Mouse (Mus musculus) intestine, postnatal 0 days (tissue): ENCODE results near the gene N4bp2l1. TPM values are rescaled to one million over a fixed set of nuclear protein-coding genes. Genes with fewer than 3 reads are reported as not detected.

Experiments used
- ATAC-seq: fragments of 200-750 bp; cut with Nextera tagmentation; 2 replicates; pipeline ENCODE4 v1.8.0; 2017; ENCODE audit warnings: mild to moderate bottlenecking, moderate TSS enrichment, moderate library complexity
- H3K27ac ChIP-seq: fragments of 300-500 bp; sonication (generic); 2 replicates; pipeline ENCODE4 v1.5.1; 2014; ENCODE audit warnings: mild to moderate bottlenecking, low read depth, low read length, moderate library complexity
- H3K27me3 ChIP-seq: fragments of 300-500 bp; sonication (generic); replicated peaks from 2 replicates; pipeline ENCODE4 v1.6.1; 2014; ENCODE audit warnings: low read length, mixed read lengths; ENCODE audit not compliant: control insufficient read depth, insufficient read depth
- H3K36me3 ChIP-seq: fragments of 300-500 bp; sonication (generic); 2 replicates; pipeline ENCODE4 v1.6.1; 2014; ENCODE audit warnings: mild to moderate bottlenecking, moderate library complexity; ENCODE audit not compliant: control insufficient read depth, insufficient read depth
- H3K4me1 ChIP-seq: fragments of 300-500 bp; sonication (generic); replicated peaks from 2 replicates; pipeline ENCODE4 v1.6.1; 2014; ENCODE audit warnings: antibody characterized with exemption, low read length, mixed read lengths; ENCODE audit not compliant: control insufficient read depth, insufficient read depth
- H3K4me2 ChIP-seq: fragments of 300-500 bp; sonication (generic); replicated peaks from 2 replicates; pipeline ENCODE4 v1.6.1; 2014; ENCODE audit warnings: low read depth, mild to moderate bottlenecking, moderate library complexity
- H3K4me3 ChIP-seq: fragments of 300-500 bp; sonication (generic); 2 replicates; pipeline ENCODE4 v1.5.1; 2014; ENCODE audit warnings: low read depth, low read length
- H3K9ac ChIP-seq: fragments of 300-500 bp; sonication (generic); 2 replicates; pipeline ENCODE4 v1.6.1; 2014; ENCODE audit warnings: mild to moderate bottlenecking, low read depth, low read length
- H3K9me3 ChIP-seq: fragments of 300-500 bp; sonication (generic); 2 replicates; pipeline ENCODE4 v1.6.1; 2016; ENCODE audit warnings: mixed run types; ENCODE audit not compliant: control insufficient read depth
- CTCF ChIP-seq: sonication (generic); IDR thresholded peaks from 2 replicates; pipeline ENCODE4 v1.5.1; 2016; ENCODE audit warnings: low read depth, mild to moderate bottlenecking, control low read depth, antibody characterized with exemption, moderate library complexity
- WGBS: fragments of 180-500 bp; shearing (Covaris S2); extraction: QIAGEN DNeasy Blood & Tissue Kit; methylation state at CpG from one replicate; pipeline ENCODE4 v1.1.7; 2014; 5-methylcytosine and 5-hydroxymethylcytosine counted together
- polyA plus RNA-seq: library from polyadenylated mRNA; unstranded; fragments of >200 nt; fragmentation: Nextera tagmentation; extraction: Ambion mirVana; gene quantifications from 2 replicates; pipeline ENCODE4 v1.2.1, GENCODE M21; 2015

N4bp2l1 gene
- polyA plus RNA-seq, 1 experiment from 2014 or later: 21.1 TPM

DNA sequence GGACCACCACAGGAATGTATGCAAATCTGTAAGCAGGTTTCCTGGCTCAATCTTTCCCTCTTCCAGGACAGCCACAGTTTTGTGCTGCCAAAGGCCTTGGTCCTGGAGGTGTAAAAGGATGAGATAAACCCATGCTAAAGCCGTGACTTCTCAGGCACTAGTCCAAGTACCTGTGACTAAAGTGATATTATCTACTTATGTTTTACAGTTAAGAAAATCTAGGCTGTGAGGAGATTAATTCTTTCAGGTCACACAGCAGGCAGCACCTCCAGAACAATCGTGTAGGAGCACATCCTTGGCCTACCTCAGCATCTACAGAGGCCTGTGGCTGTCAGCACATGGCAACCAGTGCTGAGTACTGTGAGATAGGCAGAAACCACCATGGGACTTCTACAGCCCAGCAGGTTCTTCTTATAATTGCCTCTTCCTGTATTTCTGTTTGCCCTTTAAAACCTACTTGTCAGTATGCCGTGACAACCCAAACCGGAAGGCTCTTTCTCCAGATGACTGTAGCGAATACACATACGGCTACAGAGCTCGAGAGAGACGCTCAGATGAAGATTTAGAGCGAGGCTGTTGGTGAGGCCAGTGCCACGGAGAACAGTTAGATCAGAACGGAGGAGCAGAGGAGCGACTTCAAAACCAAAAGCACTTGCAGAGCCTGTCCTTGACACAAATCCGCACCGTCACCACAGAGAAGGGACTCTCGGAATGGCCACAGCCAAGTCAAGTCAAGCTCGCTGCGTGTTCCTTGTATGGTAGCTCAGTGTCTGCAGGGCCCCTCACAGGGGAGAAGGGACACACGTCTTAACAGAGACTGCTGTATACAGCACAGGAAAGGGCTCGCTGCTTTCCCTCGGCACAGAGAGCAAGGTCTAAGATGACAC lies 3.8 kb upstream of the N4bp2l1 start:
- WGBS: 69% methylated on average over 20 of the region's 20 CpGs
- Histone ChIP-seq H3K4me3 (no peak overlapping the region), H3K9me3 (no peaks in the 10 kb centered on the region), H3K4me1 (no peaks in the 10 kb centered on the region), H3K9ac (peak overlapping the region; percentile 7; the same call in 1 of the 2 replicates), H3K27ac (no peak overlapping the region), H3K4me2 (peak overlapping the region; percentile 21), H3K36me3 (no peaks in the 10 kb centered on the region), H3K27me3 (no peaks in the 10 kb centered on the region)
- no peak for ATAC-seq
- TF ChIP-seq CTCF: no peak

- Histone ChIP-seq H3K9me3 (no peaks in the 10 kb centered on the region), H3K27ac (no peak overlapping the region), H3K36me3 (no peaks in the 10 kb centered on the region), H3K4me1 (no peaks in the 10 kb centered on the region), H3K9ac (no peak overlapping the region), H3K27me3 (no peaks in the 10 kb centered on the region), H3K4me2 (peak overlapping the region; percentile 37), H3K4me3 (no peak overlapping the region)
- no peak for ATAC-seq
- TF ChIP-seq CTCF: no peak
- 68% methylated on average over 13 of the region's 13 CpGs for WGBS
These were observed 2.6 kb upstream of the N4bp2l1 start for GRCm38 (mm10) chr5:150599301-150600294.

- TF ChIP-seq CTCF: no peak
- Histone ChIP-seq H3K9me3 (no peaks in the 10 kb centered on the region), H3K4me3 (no peak overlapping the region), H3K9ac (no peak overlapping the region), H3K4me2 (peak overlapping the region; percentile 37), H3K36me3 (no peaks in the 10 kb centered on the region), H3K27me3 (no peaks in the 10 kb centered on the region), H3K4me1 (no peaks in the 10 kb centered on the region), H3K27ac (no peak overlapping the region)
- 57% methylated on average over 21 of the region's 21 CpGs for WGBS
- ATAC-seq: peak; percentile 70
These were observed 1.5 kb upstream of the N4bp2l1 start for GRCm38 (mm10) chr5:150598202-150599119.

- no peak overlapping the region for H3K9ac ChIP-seq
- no peaks in the 10 kb centered on the region for H3K36me3 ChIP-seq
- H3K27ac ChIP-seq: no peak overlapping the region
- ATAC-seq: no peak
- no peaks in the 10 kb centered on the region for H3K9me3 ChIP-seq
- no peak overlapping the region for H3K4me3 ChIP-seq
- no peaks in the 10 kb centered on the region for H3K27me3 ChIP-seq
- WGBS: 53% methylated on average over 11 of the region's 11 CpGs
- no peaks in the 10 kb centered on the region for H3K4me1 ChIP-seq
- no peak for TF ChIP-seq CTCF
- H3K4me2 ChIP-seq: no peak overlapping the region
These were observed 1.5 kb downstream of the N4bp2l1 start for GRCm38 (mm10) chr5:150595366-150596016.

GRCm38 (mm10) chr5:150594649-150595339 lies 2.2 kb downstream of the N4bp2l1 start:
- H3K4me3 ChIP-seq: peak overlapping the region; percentile 85
- ATAC-seq: peak; percentile 24; the same call in 1 of the 2 replicates
- no peaks in the 10 kb centered on the region for H3K4me1 ChIP-seq
- no peaks in the 10 kb centered on the region for H3K27me3 ChIP-seq
- 14% methylated on average over 17 of the region's 17 CpGs for WGBS
- TF ChIP-seq CTCF: no peak
- H3K27ac ChIP-seq: peak overlapping the region; percentile 78; the same call in 1 of the 2 replicates
- H3K36me3 ChIP-seq: no peaks in the 10 kb centered on the region
- peak overlapping the region; percentile 100 for H3K4me2 ChIP-seq
- no peaks in the 10 kb centered on the region for H3K9me3 ChIP-seq
- peak overlapping the region; percentile 85 for H3K9ac ChIP-seq
